Mouse (Mus musculus) liver, embryonic 14.5 days (tissue): Measurements from ENCODE around the gene Ptpa.

Experiments used
- CTCF ChIP-seq: IDR thresholded peaks from 2 replicates; pipeline ENCODE4 v1.5.1; 2016; ENCODE audit warnings: antibody characterized with exemption, low read depth, control low read depth
- EP300 ChIP-seq: IDR thresholded peaks from 2 replicates; pipeline ENCODE4 v1.6.1; 2016; ENCODE audit warnings: antibody characterized with exemption, low read depth

- TF ChIP-seq CTCF (no peak), EP300 (no peak)
These were observed 1.7 kb upstream of the Ptpa start for GRCm38 (mm10) chr2:30414101-30414500.
